Mouse (Mus musculus) ovary, adult 18-20 months (tissue): ENCODE results near the gene Plk1.
A peak's percentile ranks its signal among the peaks of the same experiment; 100 is the strongest.

ENCODE experiments used
- DNase-seq: peaks from one replicate; pipeline ENCODE4 v3.0.0; 2022; ENCODE audit warnings: low spot score, mixed read lengths

The Plk1 gene

DNA sequence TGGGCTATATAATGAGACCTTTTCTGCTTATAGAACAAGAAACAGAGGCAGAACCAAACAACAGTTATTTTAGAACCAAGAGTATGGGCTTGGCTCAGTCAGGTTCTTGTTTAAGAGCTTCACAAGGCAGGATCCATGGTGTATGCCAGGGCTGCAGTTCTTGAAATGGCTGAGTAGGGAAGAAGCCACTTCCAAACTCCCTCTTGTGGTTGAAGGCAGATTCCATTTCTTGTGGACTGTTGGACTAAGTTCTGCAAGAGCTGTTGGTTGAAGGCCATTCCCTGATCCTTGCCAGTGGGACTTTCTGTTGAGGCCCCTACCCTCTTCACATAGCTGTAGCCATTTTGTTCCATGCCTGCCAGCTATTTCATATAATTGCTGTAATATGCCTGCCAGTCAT lies 34.7 kb downstream of the Plk1 start:
- no peak for DNase-seq

DNA sequence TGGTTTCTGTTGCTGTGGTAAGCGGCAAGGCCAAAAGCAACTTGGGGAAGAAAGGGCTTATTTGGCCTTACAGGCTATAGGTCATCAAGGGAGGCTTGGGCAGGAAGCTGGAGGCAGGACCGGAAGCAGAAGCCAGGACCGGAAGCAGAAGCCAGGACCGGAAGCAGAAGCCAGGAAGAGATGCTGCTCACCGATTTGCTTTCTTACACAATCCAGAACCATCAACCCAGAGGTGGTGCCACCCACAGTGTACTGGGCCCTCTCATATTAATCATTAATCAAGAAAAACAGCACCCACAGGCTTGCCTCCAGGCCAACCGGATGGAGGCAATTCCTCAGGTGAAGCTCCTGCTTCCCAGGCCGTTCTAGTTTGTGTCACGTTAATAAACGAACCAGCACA lies 37.5 kb downstream of the Plk1 start:
- no peak for DNase-seq

GRCm38 (mm10) chr7:122197306-122197705 lies 38.1 kb downstream of the Plk1 start:
- no peak for DNase-seq

GRCm38 (mm10) chr7:122199296-122199695 lies 40.1 kb downstream of the Plk1 start:
- DNase-seq = no peak

DNA sequence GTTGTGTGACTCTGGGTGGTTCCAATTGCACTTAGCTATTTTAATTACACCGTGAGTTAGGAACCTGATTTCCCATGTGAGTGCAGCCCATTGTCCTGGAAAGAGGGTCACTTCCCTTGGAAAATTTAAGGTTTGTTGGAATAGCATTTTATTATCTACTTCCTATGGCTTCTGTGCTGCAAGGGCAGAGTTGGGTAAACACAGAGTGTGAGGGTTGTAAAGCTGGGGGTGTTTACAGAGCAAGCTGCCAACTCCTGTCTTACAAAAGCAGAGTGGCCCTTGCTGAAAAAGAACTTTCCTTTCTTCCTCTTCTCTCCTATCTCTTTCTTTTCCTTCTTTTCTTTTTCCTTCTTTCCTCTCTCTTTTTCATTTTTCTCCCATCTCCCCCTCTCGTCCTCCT lies 44.7 kb downstream of the Plk1 start:
- DNase-seq = no peak

DNA sequence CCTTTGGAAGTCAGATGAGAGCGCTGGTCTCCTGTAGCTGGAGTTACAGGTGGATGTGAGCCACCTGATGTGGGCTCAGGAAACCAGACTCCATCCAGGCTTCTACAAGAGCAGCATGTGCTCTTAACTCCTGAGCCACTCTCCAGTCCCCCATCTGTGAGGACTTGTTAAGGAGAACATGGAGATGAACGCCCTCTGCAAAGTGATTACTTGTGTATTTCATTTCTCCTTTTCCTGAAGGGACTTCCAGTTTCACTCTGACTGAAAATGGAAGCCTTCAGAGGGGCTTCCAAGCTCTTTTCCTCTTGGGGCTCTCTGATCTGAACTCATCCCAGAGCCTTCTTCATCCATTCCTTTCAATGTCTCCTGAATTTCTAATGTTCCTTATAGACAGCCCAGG lies 46.9 kb downstream of the Plk1 start:
- no peak for DNase-seq

DNA sequence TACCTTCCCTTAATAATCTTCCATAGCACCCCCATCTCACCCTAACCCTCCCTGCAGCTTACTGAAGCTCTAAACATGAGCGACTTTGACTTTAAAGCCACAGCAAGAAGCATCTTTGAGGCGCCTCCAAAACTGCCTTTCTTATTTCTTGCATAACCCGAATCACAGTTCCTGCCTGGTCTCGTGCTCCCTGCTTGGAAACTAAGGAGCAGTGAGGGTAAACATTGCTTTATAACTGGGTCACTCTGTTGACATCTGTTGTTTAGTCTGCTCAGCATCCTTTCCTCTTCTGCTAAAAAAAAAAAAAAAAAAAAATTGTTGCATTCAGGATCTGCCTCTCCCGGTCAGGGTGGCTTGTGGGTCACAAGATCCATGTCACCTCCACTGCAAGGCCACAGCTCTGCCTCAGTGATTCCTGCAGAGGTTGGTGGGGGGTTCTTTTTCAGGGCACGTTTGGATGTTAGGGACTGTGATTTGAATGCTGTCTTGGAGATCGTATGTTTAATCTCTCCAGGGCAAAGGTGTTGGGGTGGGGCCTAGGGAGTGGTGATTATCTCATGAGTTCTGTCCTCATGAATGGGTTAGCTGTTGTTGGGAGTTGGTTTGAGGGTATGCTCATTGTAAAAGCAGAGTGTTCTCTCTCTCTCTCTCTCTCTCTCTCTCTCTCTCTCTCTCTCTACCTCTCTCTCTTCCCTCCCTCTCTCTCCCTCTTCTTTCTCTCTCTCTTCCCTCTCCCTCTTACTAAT lies 49.2 kb downstream of the Plk1 start:
- no peak for DNase-seq

- DNase-seq = peak; percentile 45
Observed at GRCm38 (mm10) chr7:122219315-122219801, 60.1 kb downstream of the Plk1 start, which contains the start of gene Chp2. Gene Chp2 (plus strand): TSS chr7:122219496.
